ENCODE assay signal across 27 mouse cellular contexts in the genomic region with DNA sequence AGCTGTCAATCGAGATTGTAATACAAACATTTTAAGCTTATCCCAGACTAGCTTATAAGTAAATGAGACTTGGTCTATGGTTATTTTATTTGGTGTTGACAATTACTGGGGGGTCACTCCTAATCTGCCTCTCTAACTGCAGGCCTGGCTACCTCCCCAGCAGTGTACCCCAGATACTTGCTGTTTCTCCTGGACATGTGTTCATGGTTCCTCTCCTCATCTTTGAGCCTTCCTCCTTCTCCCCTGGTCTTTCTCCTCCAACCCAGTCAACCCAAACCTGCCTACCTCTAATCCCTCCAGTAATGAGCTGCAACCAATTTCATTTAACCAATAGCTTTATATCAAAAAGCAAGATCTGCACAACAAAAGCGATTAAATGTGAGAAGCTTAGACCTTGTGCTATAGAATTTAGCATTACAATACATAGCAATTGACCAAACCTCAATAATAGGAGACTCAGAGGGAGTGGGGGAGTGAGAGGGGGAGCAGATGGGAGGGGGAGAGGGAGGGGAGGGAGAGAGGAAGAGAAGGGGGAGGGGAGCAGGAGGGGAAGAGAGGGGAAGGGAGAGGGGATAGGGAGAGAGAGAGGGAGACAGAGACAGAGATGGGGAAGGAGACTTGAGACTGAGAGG.
"Had no signal": no experiment of that assay in that cellular context is flagged by ENCODE, and none has a peak within 500 bp of the region (broad histone marks: within the 10 kb centered on the region; RNA-seq: fewer than 3 reads in every experiment).

No protein-coding gene starts in this region.

- H3K4me2 ChIP-seq: heart, embryonic 11.5 days; heart, embryonic 13.5 days; heart, embryonic 15.5 days; hindbrain, embryonic 12.5 days; hindbrain, embryonic 14.5 days; intestine, embryonic 15.5 days; limb, embryonic 12.5 days; liver, embryonic 11.5 days; liver, embryonic 13.5 days; liver, embryonic 15.5 days had no signal

- DNase-seq: gastrocnemius, postnatal 14 days; gastrocnemius, postnatal 36 days; heart, adult 11 months; heart, adult 2 months; heart, postnatal 14 days; heart, postnatal 36 days; kidney, adult 18-20 months; kidney, adult 8-10 months; kidney, postnatal 10 days; kidney, postnatal 36 days; layer of hippocampus, adult 9-11 months; layer of hippocampus, postnatal 36 days; liver; liver, embryonic 13.5 days had no signal

- H3K4me1 ChIP-seq: heart, embryonic 13.5 days; heart, embryonic 15.5 days; hindbrain, embryonic 12.5 days; intestine, embryonic 15.5 days; limb, embryonic 10.5 days; limb, embryonic 12.5 days; liver, embryonic 13.5 days; liver, embryonic 15.5 days had no signal

- H3K4me3 ChIP-seq: heart, adult 2 months; heart, embryonic 13.5 days; heart, embryonic 15.5 days; hindbrain, embryonic 12.5 days; intestine, embryonic 15.5 days; limb, embryonic 10.5 days; limb, embryonic 12.5 days; liver, embryonic 13.5 days; liver, embryonic 15.5 days had no signal

- H3K9me3 ChIP-seq: heart, embryonic 13.5 days; heart, embryonic 15.5 days; hindbrain, embryonic 12.5 days; intestine, embryonic 15.5 days; limb, embryonic 10.5 days; limb, embryonic 12.5 days; liver, embryonic 13.5 days; liver, embryonic 15.5 days had no signal

- H3K27ac ChIP-seq: heart, adult 2 months; heart, embryonic 13.5 days; heart, embryonic 15.5 days; hindbrain, embryonic 12.5 days; hindbrain, embryonic 14.5 days; intestine, embryonic 15.5 days; limb, embryonic 10.5 days; limb, embryonic 12.5 days; liver, embryonic 13.5 days; liver, embryonic 15.5 days had no signal

- H3K36me3 ChIP-seq: heart, embryonic 13.5 days; heart, embryonic 15.5 days; hindbrain, embryonic 12.5 days; intestine, embryonic 15.5 days; limb, embryonic 12.5 days; liver, embryonic 13.5 days; liver, embryonic 15.5 days had no signal

- H3K27me3 ChIP-seq: heart, embryonic 13.5 days; heart, embryonic 15.5 days; hindbrain, embryonic 12.5 days; intestine, embryonic 15.5 days; limb, embryonic 12.5 days; liver, embryonic 13.5 days; liver, embryonic 15.5 days had no signal

- ATAC-seq: hindbrain, embryonic 16.5 days; inflammation-experienced regulatory T-cells, adult 6 months; intestine, embryonic 15.5 days; intestine, postnatal 0 days had no signal

- H3K9ac ChIP-seq: heart, embryonic 13.5 days; heart, embryonic 15.5 days; hindbrain, embryonic 12.5 days; hindbrain, embryonic 14.5 days; intestine, embryonic 15.5 days; limb, embryonic 12.5 days; liver, embryonic 13.5 days; liver, embryonic 15.5 days had no signal
